Mouse (Mus musculus) gastrocnemius, adult 2 months (tissue): ENCODE measurements around the gene Slc25a41. TPM values are rescaled to one million over a fixed set of nuclear protein-coding genes. Genes with fewer than 3 reads are reported as not detected.
A peak's percentile ranks its signal among the peaks of the same experiment; 100 is the strongest.

ENCODE experiments used
- DNase-seq: peaks from one replicate; pipeline ENCODE4 v3.0.0; 2022
- H3K27ac ChIP-seq: fragments of 200-600 bp; 2 replicates; pipeline ENCODE4 v1.8.1; 2022; ENCODE audit warnings: mild to moderate bottlenecking
- H3K4me3 ChIP-seq: fragments of 200-600 bp; 2 replicates; pipeline ENCODE4 v1.8.1; 2022; ENCODE audit warnings: mild to moderate bottlenecking, moderate library complexity
- CTCF ChIP-seq: fragments of 200-600 bp; IDR thresholded peaks from 2 replicates; pipeline ENCODE4 v1.8.1; 2022; ENCODE audit warnings: antibody characterized with exemption, mild to moderate bottlenecking, moderate library complexity
- intact Hi-C: fragments of 180-260 bp; cut with DNase I; formaldehyde crosslinking; loops from one replicate; pipeline ENCODE4 v1.15.1; 2025
- long read RNA-seq, 2 experiments: library from polyadenylated mRNA; stranded (forward); transcript quantifications; one replicate each; pipeline ENCODE4 v2.0.0; 2021
- total RNA-seq, 2 experiments: library from RNA; stranded (reverse); gene quantifications; 2 replicates each; pipeline ENCODE4 v1.2.3; 2021

Slc25a41 gene
- total RNA-seq = not detected
- long read RNA-seq, experiment 1 = 0 reads
- long read RNA-seq, experiment 2 = 0 reads

- intact Hi-C loops = no loop called here
- no peak within 1 kb of the TSS for H3K4me3 ChIP-seq
- H3K27ac ChIP-seq = no peak within 1 kb of the TSS
- no peak for TF ChIP-seq CTCF
- no peak for DNase-seq
Observed at GRCm38 (mm10) chr17:57041554-57041953, at the start of gene Slc25a41. Slc25a41 (minus strand) TSS chr17:57041654.

GRCm38 (mm10) chr17:57087049-57087832 is 45.8 kb upstream of the Slc25a41 start, which contains the start of gene Tubb4a:
Tubb4a (minus strand) TSS chr17:57087782.
- TF ChIP-seq CTCF = no peak
- Histone ChIP-seq H3K4me3 (peak within 1 kb of the TSS; percentile 64), H3K27ac (peak within 1 kb of the TSS; percentile 46)
- DNase-seq = peak; percentile 55
- intact Hi-C loops = no loop called here

GRCm38 (mm10) chr17:57085970-57086757 is 44.7 kb upstream of the Slc25a41 start:
- Histone ChIP-seq H3K27ac (no peak overlapping the region), H3K4me3 (no peak overlapping the region)
- DNase-seq = no peak
- no peak for TF ChIP-seq CTCF
- intact Hi-C loops = no loop called here

- H3K27ac ChIP-seq = no peak overlapping the region
- intact Hi-C loops = no loop called here
- TF ChIP-seq CTCF = no peak
- no peak overlapping the region for H3K4me3 ChIP-seq
- DNase-seq = no peak
Observed at GRCm38 (mm10) chr17:57082481-57082880, 41.0 kb upstream of the Slc25a41 start.

GRCm38 (mm10) chr17:57081234-57081842 is 39.9 kb upstream of the Slc25a41 start:
- intact Hi-C loops = no loop called here
- no peak for DNase-seq
- no peak for TF ChIP-seq CTCF
- Histone ChIP-seq H3K27ac (no peak overlapping the region), H3K4me3 (no peak overlapping the region)

- no peak overlapping the region for H3K4me3 ChIP-seq
- no peak for TF ChIP-seq CTCF
- intact Hi-C loops = no loop called here
Observed at GRCm38 (mm10) chr17:57079919-57080318, 38.5 kb upstream of the Slc25a41 start.

GRCm38 (mm10) chr17:57078336-57078735 is 36.9 kb upstream of the Slc25a41 start, which contains the start of gene Dennd1c:
Dennd1c (minus strand) TSS chr17:57078514.
- intact Hi-C loops = no loop called here
- no peak for TF ChIP-seq CTCF
- Histone ChIP-seq H3K4me3 (peak within 1 kb of the TSS; percentile 43), H3K27ac (peak within 1 kb of the TSS; percentile 56; the same call in 1 of the 2 replicates)
- no peak for DNase-seq

More at GRCm38 (mm10) chr17:57079919-57080318, 38.5 kb upstream of the Slc25a41 start:
- no peak for DNase-seq
- no peak overlapping the region for H3K27ac ChIP-seq

- intact Hi-C loops = no loop called here
- Histone ChIP-seq H3K4me3 (no peak overlapping the region), H3K27ac (no peak overlapping the region)
- DNase-seq = no peak
- TF ChIP-seq CTCF = no peak
Observed at GRCm38 (mm10) chr17:57076916-57077315, 35.5 kb upstream of the Slc25a41 start.

- Histone ChIP-seq H3K27ac (no peak overlapping the region), H3K4me3 (no peak overlapping the region)
- intact Hi-C loops = no loop called here
- DNase-seq = no peak
- TF ChIP-seq CTCF = no peak
Observed at GRCm38 (mm10) chr17:57070699-57071098, 29.2 kb upstream of the Slc25a41 start.

- H3K27ac ChIP-seq = no peak overlapping the region
- DNase-seq = no peak
- intact Hi-C loops = no loop called here
- no peak overlapping the region for H3K4me3 ChIP-seq
- no peak for TF ChIP-seq CTCF
Observed at GRCm38 (mm10) chr17:57070272-57070671, 28.8 kb upstream of the Slc25a41 start.

GRCm38 (mm10) chr17:57066908-57067307 is 25.5 kb upstream of the Slc25a41 start:
- DNase-seq = no peak
- TF ChIP-seq CTCF = no peak
- intact Hi-C loops = no loop called here
- Histone ChIP-seq H3K27ac (no peak overlapping the region), H3K4me3 (no peak overlapping the region)

- DNase-seq = no peak
- no peak overlapping the region for H3K27ac ChIP-seq
- intact Hi-C loops = no loop called here
- no peak for TF ChIP-seq CTCF
- no peak overlapping the region for H3K4me3 ChIP-seq
Observed at GRCm38 (mm10) chr17:57063031-57063430, 21.6 kb upstream of the Slc25a41 start.

- intact Hi-C loops = no loop called here
- Histone ChIP-seq H3K27ac (no peak overlapping the region), H3K4me3 (peak overlapping the region; percentile 61)
- no peak for TF ChIP-seq CTCF
- no peak for DNase-seq
Observed at GRCm38 (mm10) chr17:57062548-57062947, 21.1 kb upstream of the Slc25a41 start.
